Mouse (Mus musculus) layer of hippocampus, adult 9-10 months (tissue): ENCODE measurements around the gene Rbbp7.
"Not testable (repeated sequence)": the region's sequence is repeated elsewhere in the genome, so short reads cannot be mapped to it uniquely, and the experiment has no call there.

ENCODE experiments used
- DNase-seq: peaks from one replicate; pipeline ENCODE4 v3.0.0; 2022; ENCODE audit warnings: low spot score

Rbbp7 gene

DNA sequence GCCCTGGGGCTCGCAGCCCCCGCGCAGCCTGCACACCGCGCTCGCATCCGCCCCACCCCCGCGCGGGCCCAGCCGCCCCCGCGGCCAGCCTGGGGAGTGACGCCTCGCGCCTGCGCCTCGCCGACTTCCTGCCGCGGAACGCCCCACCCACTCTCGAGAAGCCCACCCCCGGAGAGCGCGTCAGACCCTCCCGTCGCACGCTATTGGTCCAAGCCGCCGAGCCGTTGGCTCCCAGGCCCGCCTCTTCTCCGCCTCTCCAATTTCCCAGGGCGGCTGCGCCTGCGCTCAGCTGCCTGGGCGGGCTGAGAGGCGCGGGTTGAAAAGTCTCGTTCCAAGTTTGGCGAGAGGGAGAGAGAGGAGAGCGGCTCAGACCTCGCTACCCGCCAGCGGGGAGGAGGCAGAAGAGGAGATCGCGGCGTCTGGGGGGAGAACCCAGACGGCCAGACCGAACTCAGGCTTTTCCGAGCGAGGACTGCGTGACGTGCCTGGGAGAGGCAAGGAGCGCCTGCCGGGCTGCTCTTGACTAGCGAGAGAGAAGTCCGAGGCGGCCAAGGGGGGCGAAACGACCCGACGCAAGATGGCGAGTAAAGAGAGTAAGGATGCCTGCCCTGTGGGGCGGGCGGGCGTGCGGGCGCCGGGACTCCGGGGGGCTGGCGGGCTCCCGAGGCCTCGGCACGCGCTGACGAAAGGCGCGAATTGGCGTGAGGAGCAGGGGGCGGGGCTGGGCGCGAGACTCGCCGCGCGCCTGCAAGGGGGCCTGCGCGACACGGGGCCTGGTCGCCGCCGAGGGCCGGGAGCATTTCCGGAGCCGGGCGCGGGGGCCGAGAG lies at the start of gene Rbbp7:
Rbbp7 (plus strand) TSS at position 288 of the 828 bp plus-strand sequence.
- peak; percentile 63 for DNase-seq

GRCm38 (mm10) chrX:162717837-162718236 lies 42.4 kb upstream of the Rbbp7 start:
- DNase-seq, result no peak

DNA sequence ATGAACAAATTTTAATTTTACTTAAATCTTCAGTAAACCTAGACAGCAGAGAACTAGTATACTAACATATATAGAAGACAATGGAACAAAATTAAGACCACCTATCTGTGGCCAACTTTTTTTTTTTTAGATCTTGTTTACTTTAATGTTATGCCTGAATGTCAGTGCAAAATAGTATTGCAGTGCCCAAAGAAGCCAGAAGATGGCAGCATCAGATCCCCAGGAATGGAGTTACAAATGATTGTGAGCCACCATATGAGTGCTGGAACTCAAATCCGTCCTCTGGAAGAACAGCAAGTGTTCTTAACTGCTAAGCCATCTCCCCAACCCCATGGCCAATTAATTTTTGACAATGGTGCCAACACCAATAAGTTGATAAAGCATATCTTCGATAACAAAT lies 40.6 kb upstream of the Rbbp7 start:
- DNase-seq, result peak; percentile 36

DNA sequence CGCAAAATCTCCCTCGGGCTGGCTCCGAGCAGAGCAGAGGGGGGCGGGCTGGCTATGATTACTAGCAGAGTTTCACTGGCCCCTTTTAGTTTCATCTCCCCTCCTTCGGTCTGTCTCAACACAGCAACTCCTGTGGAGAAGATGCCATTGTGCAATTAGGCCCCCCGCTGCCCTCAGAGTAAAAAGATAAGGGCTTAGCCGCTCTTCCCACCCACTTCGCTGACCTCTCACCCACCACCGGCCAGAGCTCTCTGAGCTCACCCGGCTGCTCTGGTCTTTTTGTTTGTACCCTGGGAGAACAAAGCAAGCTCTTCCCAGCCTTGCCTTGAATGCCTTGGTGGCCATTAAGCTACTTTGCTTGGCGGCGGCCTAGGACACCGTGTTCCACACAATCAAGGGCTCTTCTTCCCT lies 32.8 kb upstream of the Rbbp7 start:
- DNase-seq, result no peak

DNA sequence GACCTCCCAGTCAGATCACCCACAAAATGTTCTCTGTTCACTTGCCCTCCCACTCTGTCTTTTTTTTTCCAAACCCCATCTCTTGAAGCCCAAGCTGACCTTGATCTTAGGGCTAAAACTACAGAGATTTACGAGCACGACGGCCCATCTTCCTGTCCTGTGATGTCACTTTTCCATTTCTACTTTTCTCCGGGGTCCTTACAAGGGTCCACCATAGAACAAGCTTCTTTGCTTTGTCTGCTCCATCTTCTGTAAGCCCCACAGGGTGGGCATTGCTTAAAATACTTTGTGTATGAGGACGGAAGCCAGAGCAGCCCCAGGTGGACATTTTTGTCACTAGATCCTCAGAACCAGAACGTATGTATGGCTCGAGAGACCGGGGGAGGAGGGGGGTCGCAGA lies 32.4 kb upstream of the Rbbp7 start:
- no peak for DNase-seq

DNA sequence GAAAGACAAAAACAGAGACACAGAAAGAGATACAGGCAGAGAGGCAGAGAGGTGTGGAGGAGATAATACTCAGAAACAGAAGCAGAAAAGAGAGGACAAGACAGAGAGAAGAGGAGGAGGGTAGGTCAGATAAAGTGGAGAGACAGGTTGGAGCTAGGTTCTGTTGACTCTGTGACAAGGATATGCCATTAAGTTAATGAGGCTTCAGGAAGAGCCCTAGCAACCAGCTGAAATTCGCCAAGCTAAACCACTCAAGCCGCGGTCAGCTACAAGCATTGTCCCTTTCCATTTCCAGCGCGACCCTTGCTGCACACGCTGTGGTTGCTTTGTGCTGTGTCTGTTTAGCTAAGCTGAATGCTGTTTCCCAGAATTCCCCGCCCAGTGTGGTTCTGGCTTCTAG lies 32.0 kb upstream of the Rbbp7 start:
- DNase-seq, result no peak

DNA sequence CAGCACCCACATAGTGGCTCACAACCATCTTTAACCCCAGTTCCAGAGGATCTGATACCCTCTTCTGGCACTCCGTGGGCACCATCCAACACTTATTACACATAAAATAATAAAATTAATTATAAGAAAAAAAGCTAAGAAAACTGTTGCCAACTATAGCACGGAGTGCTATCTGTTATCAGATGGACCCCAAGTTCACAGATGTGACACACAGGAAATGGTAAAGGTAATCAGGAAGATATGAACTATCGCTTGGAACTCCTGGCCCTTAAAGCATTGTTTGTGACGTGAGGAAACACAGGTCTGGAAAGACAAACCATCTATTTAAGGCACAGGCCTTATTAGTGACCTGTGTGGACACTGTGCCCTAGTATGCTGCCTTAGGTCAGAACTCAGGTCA lies 30.2 kb upstream of the Rbbp7 start:
- no peak for DNase-seq

DNA sequence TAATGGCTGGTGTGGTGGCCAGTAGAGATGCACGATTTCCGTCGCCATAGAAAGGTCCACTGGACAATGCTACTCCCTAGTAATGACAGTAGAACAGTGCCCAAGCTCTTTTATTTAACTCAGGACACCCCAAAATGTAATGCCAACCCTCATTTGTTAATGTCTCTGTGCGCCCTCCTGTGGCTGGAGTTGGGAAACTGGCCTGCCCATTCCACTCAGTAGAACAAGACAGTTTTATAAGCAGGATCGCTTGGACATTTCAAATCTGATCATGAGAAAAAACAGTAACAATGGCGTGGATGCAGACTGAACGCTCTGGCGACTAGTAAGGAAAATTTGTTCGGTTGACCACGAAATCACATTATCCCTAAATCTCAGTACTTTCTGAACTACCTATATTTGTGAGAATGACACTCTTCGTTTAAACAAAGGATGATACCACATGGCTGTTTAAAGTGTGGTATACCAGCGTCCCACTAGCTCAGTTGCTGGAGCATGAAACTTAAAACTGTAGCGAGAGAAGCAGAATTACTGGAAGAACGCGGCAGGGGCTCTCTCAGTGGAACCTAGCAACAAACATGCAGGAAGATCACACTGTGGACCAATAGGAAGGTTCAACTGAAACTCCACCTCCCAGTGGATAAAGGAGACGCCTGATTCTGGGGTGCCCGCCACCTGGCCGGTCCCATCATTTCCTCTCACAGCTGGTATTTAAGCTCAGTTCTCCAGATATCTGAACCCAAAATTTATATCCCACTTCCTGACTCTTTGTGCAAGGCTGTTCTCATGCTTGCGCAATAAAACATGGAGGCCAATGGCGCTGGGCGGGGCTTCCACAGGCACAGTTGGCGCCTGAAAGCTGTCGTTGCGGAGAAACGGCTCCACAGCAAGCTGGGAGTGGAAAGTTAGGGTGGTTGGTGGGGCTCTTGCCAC lies 24.9 kb upstream of the Rbbp7 start:
- peak; percentile 62 for DNase-seq

GRCm38 (mm10) chrX:162736140-162736659 lies 24.0 kb upstream of the Rbbp7 start:
- DNase-seq, result no peak

DNA sequence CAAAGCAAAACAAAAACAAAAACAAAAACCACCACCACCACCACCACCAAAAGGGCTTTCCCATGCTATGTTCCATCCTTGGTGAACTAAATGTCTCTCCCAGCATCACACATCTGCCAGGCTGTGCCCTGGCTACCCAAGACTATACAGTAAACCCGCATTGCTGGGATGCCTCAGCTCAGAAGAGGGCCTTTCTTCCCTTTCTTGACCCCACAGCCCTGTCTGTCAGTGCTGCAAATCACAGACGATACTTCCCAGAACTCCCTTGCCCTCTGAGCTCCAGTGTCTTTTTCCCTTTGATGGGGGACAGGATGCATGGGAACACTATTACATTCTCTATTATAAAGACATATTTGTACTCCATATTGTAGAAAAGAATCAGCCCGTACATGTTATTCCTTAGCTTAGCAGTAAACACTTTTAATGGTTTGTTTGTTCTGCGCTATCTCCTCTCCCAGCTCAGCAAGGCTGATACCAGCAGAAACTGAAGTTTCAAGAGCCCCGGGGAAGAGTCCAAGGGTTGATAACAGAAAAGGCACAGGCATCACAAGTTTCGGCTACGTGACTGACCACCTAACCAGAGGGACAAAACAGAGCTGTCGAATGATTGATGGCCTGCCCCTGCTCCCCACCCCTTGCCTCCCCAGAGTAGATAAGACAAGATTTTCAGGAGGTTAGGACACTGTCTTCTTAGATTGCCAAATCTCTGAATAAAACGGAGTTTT lies 11.3 kb upstream of the Rbbp7 start:
- no peak for DNase-seq

DNA sequence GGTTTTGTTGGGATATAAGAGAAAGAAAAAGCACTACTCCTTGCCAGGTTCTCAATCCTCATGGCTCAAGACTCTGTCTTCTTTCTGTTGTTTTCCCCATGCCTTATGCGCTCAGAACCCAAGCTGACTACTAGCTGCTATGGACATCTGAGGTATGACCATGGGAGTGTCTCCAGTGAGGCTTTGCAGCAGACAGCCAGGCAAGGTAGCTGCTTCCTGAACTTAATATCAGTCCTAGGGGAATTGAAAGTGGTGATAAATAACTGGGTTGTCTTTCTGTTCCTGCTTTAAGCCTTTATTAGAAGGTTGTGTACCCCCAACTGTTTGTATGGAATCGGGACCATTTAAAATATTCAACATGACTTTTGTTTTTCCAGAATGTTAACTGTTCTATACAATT lies 7.8 kb upstream of the Rbbp7 start:
- DNase-seq, result no peak

- DNase-seq, result no peak
Observed at GRCm38 (mm10) chrX:162754314-162754713, 5.9 kb upstream of the Rbbp7 start.

- no peak for DNase-seq
Observed at GRCm38 (mm10) chrX:162756058-162756457, 4.1 kb upstream of the Rbbp7 start.

GRCm38 (mm10) chrX:162759251-162760114 lies 719 bp upstream of the Rbbp7 start:
- DNase-seq, result peak; percentile 24

GRCm38 (mm10) chrX:162760958-162761515 lies 835 bp downstream of the Rbbp7 start:
- DNase-seq, result no peak

GRCm38 (mm10) chrX:162761716-162762395 lies 1.7 kb downstream of the Rbbp7 start:
- no peak for DNase-seq

DNA sequence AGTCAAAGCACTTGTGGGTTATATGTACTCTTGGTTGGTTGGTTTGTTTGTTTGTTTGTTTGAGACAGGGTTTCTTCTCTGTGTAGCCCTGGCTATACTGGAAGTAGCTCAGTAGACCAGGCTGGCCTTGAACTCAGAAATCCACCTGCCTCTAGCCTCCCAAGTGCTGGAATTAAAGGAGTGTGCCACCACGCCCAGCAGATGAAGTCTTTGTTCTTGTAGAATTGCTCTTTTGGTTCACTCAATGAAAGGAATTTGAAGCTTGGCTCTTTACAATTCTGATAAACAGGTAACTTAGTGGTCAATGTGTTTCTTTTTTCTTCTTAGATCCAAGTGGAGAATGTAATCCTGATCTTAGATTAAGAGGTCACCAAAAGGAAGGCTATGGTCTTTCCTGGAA lies 10.5 kb downstream of the Rbbp7 start:
- no peak for DNase-seq

DNA sequence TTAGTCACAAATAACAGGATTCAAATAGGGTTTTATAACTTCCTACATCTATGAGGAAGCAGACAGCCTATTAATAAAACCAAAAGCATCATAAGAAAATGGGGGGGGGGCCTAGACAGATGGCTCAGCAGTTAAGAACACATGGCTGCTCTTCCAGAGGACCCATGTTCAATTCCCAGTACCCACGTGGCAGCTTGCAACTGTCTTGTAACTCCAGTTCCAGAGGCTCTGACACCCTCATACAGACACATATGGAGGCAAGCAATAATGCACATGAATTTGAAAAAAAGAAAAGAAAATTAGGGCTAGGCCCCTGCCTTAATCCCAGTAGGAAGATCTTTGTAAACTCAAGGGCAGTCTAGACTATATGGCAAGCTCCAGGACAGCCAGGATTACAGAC lies 28.2 kb downstream of the Rbbp7 start:
- no peak for DNase-seq

DNA sequence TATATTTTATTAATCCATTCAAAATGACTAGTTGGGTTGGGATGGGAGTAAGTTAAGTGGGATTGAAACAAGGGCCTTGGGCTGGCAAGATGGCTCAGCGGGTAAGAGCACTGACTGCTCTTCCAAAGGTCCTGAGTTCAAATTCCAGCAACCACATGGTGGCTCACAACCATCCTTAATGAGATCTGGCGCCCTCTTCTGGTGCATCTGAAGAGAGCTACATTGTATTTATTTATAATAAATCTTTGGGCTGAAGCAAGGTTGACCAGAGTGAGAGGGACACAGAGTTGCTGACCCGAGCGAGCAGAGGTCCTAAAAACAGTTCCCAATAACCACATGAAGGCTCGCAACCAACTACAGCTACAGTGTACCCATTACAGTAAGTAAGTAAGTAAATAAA lies 31.2 kb downstream of the Rbbp7 start:
- DNase-seq, result not testable (repeated sequence)

- no peak for DNase-seq
Observed at GRCm38 (mm10) chrX:162800371-162800770, 40.2 kb downstream of the Rbbp7 start.
